Mouse (Mus musculus) stomach, embryonic 16.5 days (tissue): Measurements from ENCODE around the gene Gm28051. TPM values are rescaled to one million over a fixed set of nuclear protein-coding genes. Genes with fewer than 3 reads are reported as not detected.

ENCODE experiments used
- ATAC-seq: fragments of 200-750 bp; cut with Nextera tagmentation; 2 replicates; pipeline ENCODE4 v1.8.0; 2017; ENCODE audit warnings: moderate number of reproducible peaks, moderate TSS enrichment; ENCODE audit not compliant: insufficient read depth, low FRiP score
- H3K27ac ChIP-seq: fragments of 300-500 bp; sonication (generic); 2 replicates; pipeline ENCODE4 v1.5.1; 2014; ENCODE audit warnings: low read length
- H3K27me3 ChIP-seq: fragments of 300-500 bp; sonication (generic); 2 replicates; pipeline ENCODE4 v1.6.1; 2014; ENCODE audit warnings: low read length, control low read depth, mixed read lengths; ENCODE audit not compliant: control insufficient read depth, insufficient read depth
- H3K36me3 ChIP-seq: fragments of 300-500 bp; sonication (generic); 2 replicates; pipeline ENCODE4 v1.6.1; 2014; ENCODE audit warnings: low read length; ENCODE audit not compliant: control insufficient read depth, insufficient read depth
- H3K4me1 ChIP-seq: fragments of 300-500 bp; sonication (generic); 2 replicates; pipeline ENCODE4 v1.6.1; 2014; ENCODE audit warnings: low read length, control low read depth, mixed read lengths; ENCODE audit not compliant: control insufficient read depth, insufficient read depth
- H3K4me2 ChIP-seq: fragments of 300-500 bp; sonication (generic); 2 replicates; pipeline ENCODE4 v1.6.1; 2014; ENCODE audit warnings: low read depth, low read length, mixed read lengths
- H3K4me3 ChIP-seq: fragments of 300-500 bp; sonication (generic); replicated peaks from 2 replicates; pipeline ENCODE4 v1.5.1; 2014; ENCODE audit warnings: mild to moderate bottlenecking, low read length
- H3K9ac ChIP-seq: fragments of 300-500 bp; sonication (generic); 2 replicates; pipeline ENCODE4 v1.6.1; 2014; ENCODE audit warnings: low read length
- H3K9me3 ChIP-seq: fragments of 300-500 bp; sonication (generic); replicated peaks from 2 replicates; pipeline ENCODE4 v1.6.1; 2016; ENCODE audit warnings: low read length, control low read depth; ENCODE audit not compliant: control insufficient read depth
- WGBS: fragments of 180-500 bp; shearing (Covaris S2); extraction: QIAGEN DNeasy Blood & Tissue Kit; methylation state at CpG from one replicate; pipeline ENCODE4 v1.1.7; 2014; 5-methylcytosine and 5-hydroxymethylcytosine counted together
- polyA plus RNA-seq: library from polyadenylated mRNA; unstranded; fragments of >200 nt; fragmentation: Nextera tagmentation; extraction: Ambion mirVana; gene quantifications from 2 replicates; pipeline ENCODE4 v1.2.1, GENCODE M21; 2015

Gm28051 gene
- polyA plus RNA-seq, 1 experiment from 2014 or later, result not detected

- H3K27me3 ChIP-seq, result no peaks in the 10 kb centered on the region
- H3K4me2 ChIP-seq, result no peak overlapping the region
- WGBS, result 68% methylated on average over 1 of the region's 1 CpGs
- peaks cover 65% of the 10 kb centered on the region for H3K4me1 ChIP-seq
- no peak for ATAC-seq
- no peaks in the 10 kb centered on the region for H3K9me3 ChIP-seq
- H3K36me3 ChIP-seq, result no peaks in the 10 kb centered on the region
- H3K9ac ChIP-seq, result no peak overlapping the region
- no peak overlapping the region for H3K27ac ChIP-seq
- no peak overlapping the region for H3K4me3 ChIP-seq
Measured at GRCm38 (mm10) chr12:102699156-102699555, 58.4 kb downstream of the Gm28051 start.

- H3K9me3 ChIP-seq, result no peaks in the 10 kb centered on the region
- H3K36me3 ChIP-seq, result no peaks in the 10 kb centered on the region
- peaks cover 55% of the 10 kb centered on the region for H3K4me1 ChIP-seq
- 47% methylated on average over 1 of the region's 1 CpGs for WGBS
- H3K27ac ChIP-seq, result peak overlapping the region; percentile 76
- H3K4me2 ChIP-seq, result no peak overlapping the region
- peak overlapping the region; percentile 47; the same call in 1 of the 2 replicates for H3K9ac ChIP-seq
- ATAC-seq, result peak; percentile 61; the same call in 1 of the 2 replicates
- H3K4me3 ChIP-seq, result no peak overlapping the region
- H3K27me3 ChIP-seq, result no peaks in the 10 kb centered on the region
Measured at GRCm38 (mm10) chr12:102698089-102698684, 59.4 kb downstream of the Gm28051 start.

- H3K9ac ChIP-seq, result no peak overlapping the region
- 73% methylated on average over 7 of the region's 7 CpGs for WGBS
- no peak overlapping the region for H3K4me2 ChIP-seq
- ATAC-seq, result no peak
- no peaks in the 10 kb centered on the region for H3K36me3 ChIP-seq
- H3K9me3 ChIP-seq, result no peaks in the 10 kb centered on the region
- no peaks in the 10 kb centered on the region for H3K27me3 ChIP-seq
- H3K4me1 ChIP-seq, result peaks cover 50% of the 10 kb centered on the region
- no peak overlapping the region for H3K27ac ChIP-seq
- H3K4me3 ChIP-seq, result no peak overlapping the region
Measured at GRCm38 (mm10) chr12:102697381-102697780, 60.2 kb downstream of the Gm28051 start.

- H3K27me3 ChIP-seq, result no peaks in the 10 kb centered on the region
- no peak overlapping the region for H3K27ac ChIP-seq
- H3K9me3 ChIP-seq, result no peaks in the 10 kb centered on the region
- H3K36me3 ChIP-seq, result no peaks in the 10 kb centered on the region
- H3K4me3 ChIP-seq, result no peak overlapping the region
- H3K4me1 ChIP-seq, result peaks cover 53% of the 10 kb centered on the region
- H3K9ac ChIP-seq, result 0 out of 2 replicates have a peak overlapping the region, but pooled peaks have one; percentile 39
- WGBS, result 63% methylated on average over 14 of the region's 14 CpGs
- no peak overlapping the region for H3K4me2 ChIP-seq
- no peak for ATAC-seq
Measured at GRCm38 (mm10) chr12:102696635-102697354, 60.8 kb downstream of the Gm28051 start.

GRCm38 (mm10) chr12:102695369-102696239, 62.0 kb downstream of the Gm28051 start:
- no peak overlapping the region for H3K4me2 ChIP-seq
- 68% methylated on average over 18 of the region's 18 CpGs for whole genome bisulfite sequencing
- H3K27ac ChIP-seq, result no peak overlapping the region
- no peak overlapping the region for H3K4me3 ChIP-seq
- H3K4me1 ChIP-seq, result peaks cover 57% of the 10 kb centered on the region
- no peaks in the 10 kb centered on the region for H3K9me3 ChIP-seq
- no peaks in the 10 kb centered on the region for H3K27me3 ChIP-seq
- 0 out of 2 replicates have a peak overlapping the region, but pooled peaks have one; percentile 39 for H3K9ac ChIP-seq
- no peak for ATAC-seq
- H3K36me3 ChIP-seq, result no peaks in the 10 kb centered on the region

- Histone ChIP-seq H3K4me2 (no peak overlapping the region), H3K36me3 (no peaks in the 10 kb centered on the region), H3K27ac (no peak overlapping the region), H3K9me3 (no peaks in the 10 kb centered on the region), H3K9ac (no peak overlapping the region), H3K4me1 (peaks cover 34% of the 10 kb centered on the region), H3K27me3 (no peaks in the 10 kb centered on the region), H3K4me3 (no peak overlapping the region)
- ATAC-seq, result no peak
- WGBS, result 50% methylated on average over 6 of the region's 7 CpGs
Measured at GRCm38 (mm10) chr12:102691761-102692160, 65.8 kb downstream of the Gm28051 start.

GRCm38 (mm10) chr12:102691180-102691579, 66.4 kb downstream of the Gm28051 start:
- 55% methylated on average over 11 of the region's 11 CpGs for WGBS
- Histone ChIP-seq H3K27ac (peak overlapping the region; percentile 24), H3K27me3 (no peaks in the 10 kb centered on the region), H3K4me3 (no peak overlapping the region), H3K4me2 (peak overlapping the region; percentile 7; the same call in 1 of the 2 replicates), H3K9me3 (no peaks in the 10 kb centered on the region), H3K9ac (0 out of 2 replicates have a peak overlapping the region, but pooled peaks have one; percentile 43), H3K4me1 (peaks cover 34% of the 10 kb centered on the region), H3K36me3 (no peaks in the 10 kb centered on the region)
- ATAC-seq, result 0 out of 2 replicates have a peak, but pooled peaks have one; percentile 8

- Histone ChIP-seq H3K9me3 (no peaks in the 10 kb centered on the region), H3K4me2 (no peak overlapping the region), H3K4me1 (peaks cover 36% of the 10 kb centered on the region), H3K27me3 (no peaks in the 10 kb centered on the region), H3K36me3 (no peaks in the 10 kb centered on the region), H3K9ac (no peak overlapping the region), H3K27ac (no peak overlapping the region), H3K4me3 (no peak overlapping the region)
- WGBS, result 71% methylated on average over 15 of the region's 15 CpGs
- ATAC-seq, result peak; percentile 24; the same call in 1 of the 2 replicates
Measured at GRCm38 (mm10) chr12:102689773-102690563, 67.6 kb downstream of the Gm28051 start.
